Mouse (Mus musculus): ENCODE measurements around the gene Senp6.

Senp6 gene

DNA sequence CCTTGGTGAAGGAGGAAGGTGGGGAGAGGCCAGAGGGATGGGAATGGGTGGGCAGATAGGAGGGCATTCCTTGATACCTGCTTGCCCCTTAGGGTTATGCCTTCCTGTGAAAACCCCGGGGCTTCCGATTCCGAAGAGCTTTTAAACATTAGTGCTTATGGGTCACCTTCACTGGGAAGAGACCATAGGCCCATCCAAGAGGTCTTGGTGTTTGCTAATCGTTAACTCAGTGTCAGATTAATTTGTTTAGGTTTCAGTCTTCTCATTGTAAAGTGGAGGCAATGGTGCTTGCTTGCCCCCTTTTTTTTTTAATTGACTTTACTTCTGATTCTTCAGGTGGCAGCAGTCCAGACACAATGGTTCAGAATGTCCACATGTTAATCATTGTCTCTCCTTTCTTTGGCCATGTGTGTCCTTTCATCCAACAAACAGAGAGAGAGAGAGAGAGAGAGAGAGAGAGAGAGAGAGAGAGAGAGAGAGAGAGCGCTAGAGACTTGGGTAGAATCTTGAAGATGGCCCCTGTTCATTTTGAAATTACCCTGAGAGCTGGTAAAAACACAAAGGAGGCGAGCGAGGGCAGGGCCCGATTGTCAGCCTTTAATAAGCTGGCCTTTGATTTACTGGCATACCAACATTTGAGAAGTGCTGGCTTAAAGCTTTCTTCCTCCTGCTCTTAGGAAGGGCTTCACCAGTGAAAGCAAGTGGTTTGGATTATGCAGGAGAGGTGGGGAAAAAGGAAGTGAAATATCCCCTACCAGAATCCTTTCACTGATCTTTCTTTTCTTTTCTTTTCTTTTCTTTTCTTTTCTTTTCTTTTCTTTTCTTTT is 105.9 kb downstream of the Senp6 start:
- ATAC-seq (ENCODE audit: low TSS enrichment), result no peak

DNA sequence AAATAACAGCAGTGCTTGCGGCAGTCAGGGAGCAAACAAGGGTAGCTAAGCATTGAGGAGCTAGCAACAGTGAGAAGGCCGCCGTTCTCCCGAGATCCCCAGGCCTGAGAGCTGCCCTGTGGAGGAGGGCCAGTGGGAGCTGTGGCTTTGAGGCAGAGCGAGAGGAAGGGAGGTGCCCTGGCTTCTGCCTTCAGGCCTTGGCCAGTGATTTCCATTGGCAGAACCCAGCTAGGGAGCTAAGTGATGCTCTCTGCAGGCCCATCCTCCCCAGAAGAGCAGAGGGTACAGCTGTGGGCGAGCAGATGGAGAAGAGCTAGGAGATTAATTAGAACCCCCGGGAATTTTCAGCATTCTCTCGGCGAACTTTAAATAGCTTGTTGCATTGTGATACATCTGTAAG is 106.9 kb downstream of the Senp6 start:
- peak; percentile 84 for ATAC-seq (ENCODE audit: low TSS enrichment)

DNA sequence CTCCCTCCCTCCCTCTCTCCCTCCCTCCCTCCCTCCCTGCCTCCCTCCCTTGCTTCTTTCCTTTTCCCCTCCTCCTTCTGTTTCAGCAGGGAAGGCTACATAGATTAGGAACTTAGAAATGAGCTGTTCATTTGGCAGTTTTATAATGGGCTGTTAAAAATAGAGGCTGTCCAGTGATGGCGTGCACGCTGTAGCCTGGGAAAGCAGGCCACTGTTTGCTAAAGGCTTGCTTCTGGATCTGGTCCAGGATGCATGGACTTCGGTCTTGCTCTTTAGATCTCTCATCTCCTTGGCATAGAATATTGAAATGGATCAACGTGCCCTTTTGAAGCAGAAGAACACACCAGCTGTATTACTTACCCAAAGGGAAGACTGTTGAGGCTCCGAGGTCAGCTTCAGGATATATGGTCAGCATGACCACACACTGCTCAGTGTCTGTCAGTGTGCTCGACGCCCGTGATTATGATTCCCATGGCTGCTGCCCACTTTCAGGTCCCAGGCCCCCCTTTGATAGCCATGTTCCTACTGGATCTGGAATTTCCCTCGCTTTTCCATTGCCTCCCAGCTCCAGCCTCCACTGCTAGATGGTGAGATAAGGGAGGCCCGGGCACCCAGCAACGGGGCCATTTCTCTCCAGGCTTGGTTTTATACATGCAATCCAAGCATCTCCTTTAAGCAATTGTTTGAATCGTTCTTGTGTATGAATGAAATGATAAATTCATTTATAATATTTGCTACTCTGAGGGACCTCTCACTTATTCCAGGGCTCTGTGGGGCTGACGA is 110.2 kb downstream of the Senp6 start:
- ATAC-seq (ENCODE audit: low TSS enrichment), result peak; percentile 31

DNA sequence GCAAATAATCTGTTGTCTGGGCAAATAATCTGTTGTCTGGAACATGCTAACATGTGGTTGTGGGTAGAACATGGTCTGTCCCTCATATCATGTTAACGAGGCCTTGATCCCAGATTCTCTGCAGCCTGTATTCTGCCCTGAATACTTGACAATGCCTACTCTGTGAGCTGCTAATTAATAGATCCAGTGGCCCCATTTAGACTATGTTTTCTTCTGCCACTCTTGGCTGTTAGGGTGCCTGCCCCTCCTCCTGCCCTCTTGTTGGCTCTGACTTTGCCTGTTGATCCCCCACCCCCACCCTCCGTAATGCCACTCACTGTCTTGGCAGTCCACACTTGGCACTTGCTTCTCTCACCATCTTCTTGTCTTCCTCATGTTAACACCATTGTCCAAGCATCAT is 112.0 kb downstream of the Senp6 start:
- peak; percentile 50; the same call in 1 of the 2 replicates for ATAC-seq (ENCODE audit: low TSS enrichment)

DNA sequence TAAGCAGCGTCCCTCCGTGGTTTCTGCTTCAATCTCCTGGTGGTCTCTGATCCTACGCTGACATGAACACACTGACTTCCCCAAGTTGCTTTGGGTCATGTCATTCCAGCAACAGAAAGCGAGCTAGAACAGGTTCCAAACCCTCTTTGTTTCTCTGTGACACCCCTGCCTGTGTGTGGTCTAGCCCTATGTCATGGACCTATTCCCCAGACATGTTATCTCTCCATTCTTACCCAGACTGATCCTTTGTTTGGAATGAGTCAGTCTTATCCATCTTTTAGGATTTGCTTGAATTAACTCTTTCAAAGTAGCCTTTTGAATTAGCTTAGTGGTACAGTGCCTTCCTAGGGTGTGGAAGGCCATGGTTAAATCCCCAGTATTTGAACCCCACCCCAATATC is 113.0 kb downstream of the Senp6 start:
- ATAC-seq (ENCODE audit: low TSS enrichment), result no peak

DNA sequence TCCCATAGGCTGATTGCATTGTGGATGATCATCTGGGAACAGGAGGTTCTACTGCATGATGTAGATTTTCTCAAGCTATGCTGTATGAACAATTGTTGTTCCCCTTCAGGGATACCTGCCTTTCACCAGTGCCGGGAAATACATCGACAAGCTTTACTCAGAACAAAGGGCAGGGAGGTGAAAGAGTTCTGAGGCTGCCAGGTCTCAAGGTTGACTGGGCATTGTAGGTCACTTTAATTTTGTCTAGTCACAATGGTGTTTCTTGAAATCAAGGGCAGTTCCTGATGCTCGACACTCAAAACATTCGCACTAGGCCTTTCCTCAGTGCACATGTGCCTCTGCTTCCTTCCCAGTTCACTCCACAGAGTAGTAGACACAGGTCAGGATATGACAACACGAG is 114.1 kb downstream of the Senp6 start:
- ATAC-seq (ENCODE audit: low TSS enrichment), result no peak

DNA sequence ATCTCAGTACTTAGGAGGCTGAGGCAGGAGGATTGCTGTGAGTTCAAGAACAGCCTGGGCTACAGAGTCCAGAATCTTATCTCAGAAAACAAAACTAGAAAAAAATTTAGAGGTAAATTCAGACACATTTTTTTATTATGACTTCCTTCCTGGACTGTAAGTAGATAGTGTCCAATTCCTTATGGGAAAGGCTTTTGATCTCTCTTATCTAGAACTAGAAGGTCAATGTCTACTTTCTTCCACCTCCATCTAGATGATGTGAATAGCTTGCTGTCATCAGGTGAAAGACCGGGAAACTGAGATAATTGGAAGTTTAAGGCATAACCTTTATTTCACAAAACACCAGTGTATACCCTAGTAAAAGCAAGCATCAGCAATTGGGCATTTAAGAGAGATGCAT is 115.0 kb downstream of the Senp6 start:
- ATAC-seq (ENCODE audit: low TSS enrichment), result no peak

DNA sequence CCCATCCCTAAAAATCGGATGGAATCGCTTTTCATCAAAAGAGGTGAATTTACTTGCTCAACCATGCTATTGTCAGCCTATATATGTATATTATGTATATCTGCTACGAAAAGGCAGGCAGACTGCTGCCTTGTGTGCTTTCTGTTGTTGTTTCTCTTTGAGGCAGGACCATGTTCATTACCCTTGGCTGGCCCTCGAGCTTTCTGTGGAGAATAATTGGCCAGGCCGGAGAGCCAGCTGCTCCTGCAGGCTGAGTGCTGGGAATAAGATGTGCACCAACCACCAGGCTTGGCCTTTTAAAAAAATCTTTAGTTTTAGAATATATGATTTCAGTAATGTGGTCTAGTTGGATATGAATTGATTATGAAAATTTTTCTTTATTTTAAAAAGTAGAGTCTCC is 117.4 kb downstream of the Senp6 start:
- ATAC-seq (ENCODE audit: low TSS enrichment), result no peak

DNA sequence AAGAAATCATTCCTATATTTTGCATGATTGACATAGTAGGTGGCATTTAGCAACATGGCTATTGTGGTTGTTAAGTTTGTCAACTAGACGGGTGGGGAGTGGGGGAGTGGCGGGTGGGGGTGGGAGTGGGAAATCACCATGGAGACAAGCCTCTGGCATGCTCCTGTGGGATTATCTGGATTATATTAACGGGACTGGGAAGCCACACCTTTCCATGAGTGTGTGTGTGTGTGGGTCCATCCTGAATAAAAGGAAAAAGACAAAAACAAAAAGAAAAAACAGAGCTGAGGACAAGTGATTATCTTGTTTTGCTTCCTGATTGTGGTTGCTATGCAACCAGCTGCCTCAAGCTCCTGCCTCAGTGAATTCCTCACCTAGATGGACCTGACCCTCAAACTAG is 119.0 kb downstream of the Senp6 start:
- no peak for ATAC-seq (ENCODE audit: low TSS enrichment)

DNA sequence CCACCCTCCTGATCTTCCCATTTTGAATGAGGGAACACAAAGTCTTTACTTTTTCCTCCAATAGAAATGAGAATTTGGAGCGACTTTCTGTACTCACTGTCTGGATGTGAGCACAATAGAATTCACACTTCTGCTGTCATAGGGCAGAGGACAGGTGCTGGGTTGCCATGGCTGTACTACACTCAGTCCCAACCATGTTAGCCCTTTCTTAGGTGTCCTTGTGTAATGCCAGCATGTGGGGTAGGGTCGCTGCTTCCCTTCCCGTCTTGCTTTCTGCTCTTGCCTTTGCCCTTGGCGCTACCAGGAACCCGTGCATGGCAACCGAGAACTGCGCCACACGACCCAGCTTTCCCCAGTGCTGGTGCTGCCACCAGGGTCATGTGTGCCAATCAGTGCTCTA is 120.0 kb downstream of the Senp6 start:
- no peak for ATAC-seq (ENCODE audit: low TSS enrichment)

DNA sequence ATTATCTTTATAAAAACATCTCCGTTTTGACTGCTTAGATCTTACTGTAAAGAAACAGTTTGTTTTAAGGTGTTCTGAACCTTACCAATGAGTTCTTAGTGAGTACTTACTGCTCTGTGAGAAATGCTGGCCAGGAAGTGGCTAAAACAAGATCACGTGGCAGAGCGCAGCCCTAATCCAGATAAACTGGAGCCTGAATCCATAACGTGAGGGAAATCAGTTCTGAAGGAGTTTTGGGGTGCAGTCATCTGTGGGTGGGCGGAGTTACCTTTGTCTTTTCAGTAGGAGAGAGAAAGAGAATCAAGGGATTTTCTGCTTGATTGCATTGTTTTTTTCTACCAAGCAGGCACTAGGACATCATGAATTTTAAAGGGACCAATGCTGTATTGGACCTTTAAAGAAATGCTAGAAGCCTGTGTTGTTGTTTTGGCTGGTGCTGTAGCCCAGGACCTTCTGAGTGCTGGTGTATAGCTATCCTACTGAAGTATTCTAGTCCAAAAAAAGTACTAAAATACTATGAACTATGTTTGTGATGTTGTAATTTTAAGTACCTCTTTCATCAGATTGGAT is 121.7 kb downstream of the Senp6 start:
- no peak for ATAC-seq (ENCODE audit: low TSS enrichment)

DNA sequence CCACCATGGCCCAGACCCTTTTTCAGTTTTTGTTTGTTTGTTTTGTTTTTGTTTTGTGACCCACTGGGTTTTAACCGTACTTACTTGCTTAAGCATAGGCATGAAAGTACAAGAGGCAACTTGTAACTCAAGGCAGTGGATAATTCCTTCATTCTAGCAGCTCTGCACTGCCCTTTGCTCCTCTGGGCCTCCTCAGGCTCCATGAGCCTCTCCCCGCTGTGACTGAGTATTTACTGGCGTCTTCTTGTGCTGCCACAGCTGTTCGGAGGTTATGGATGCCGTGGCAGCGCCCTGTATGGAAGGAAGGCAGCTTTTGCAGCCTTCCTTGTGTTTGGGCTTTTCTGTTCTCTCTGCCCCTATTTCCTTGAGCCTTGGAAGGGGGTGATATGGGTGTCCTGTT is 124.5 kb downstream of the Senp6 start:
- no peak for ATAC-seq (ENCODE audit: low TSS enrichment)

DNA sequence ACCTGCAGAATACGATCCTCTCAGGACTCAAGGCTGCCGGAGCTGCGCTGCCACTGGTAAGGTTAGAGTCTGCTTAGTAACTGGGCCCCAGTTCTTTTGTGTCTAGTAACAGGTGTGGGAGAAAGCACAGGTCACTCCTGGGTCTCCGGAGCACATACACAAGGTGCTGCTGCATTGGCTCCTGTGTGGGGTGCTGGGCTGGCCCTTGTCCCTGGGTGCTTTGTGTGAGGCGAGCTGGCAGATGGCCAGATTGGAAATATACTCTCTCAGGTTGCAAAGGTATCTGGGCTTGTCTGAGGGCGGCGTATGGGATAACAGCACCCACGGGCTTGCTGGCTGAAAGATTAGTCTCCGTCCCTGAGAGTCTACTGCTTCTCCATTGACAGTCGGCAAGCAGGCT is 125.6 kb downstream of the Senp6 start:
- no peak for ATAC-seq (ENCODE audit: low TSS enrichment)

DNA sequence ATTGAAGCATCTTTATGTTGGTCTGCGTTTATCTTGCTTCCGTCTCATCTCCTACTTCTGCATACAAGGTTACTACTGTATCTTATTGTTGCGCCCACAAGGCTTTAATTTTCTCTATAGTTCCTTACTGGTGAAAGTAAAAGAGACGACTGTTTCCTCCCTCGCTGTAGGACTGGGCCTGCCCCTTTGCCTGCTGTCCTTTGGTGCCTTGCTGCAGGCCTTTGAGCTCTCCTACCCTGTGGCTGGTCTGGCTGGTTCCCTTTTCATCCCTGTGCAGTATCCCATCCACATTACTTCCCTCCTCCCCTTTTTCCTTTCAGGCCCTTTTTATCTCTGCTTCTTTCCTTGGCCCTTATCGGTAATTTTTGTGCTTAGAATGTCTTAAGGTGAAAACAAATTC is 127.7 kb downstream of the Senp6 start:
- ATAC-seq (ENCODE audit: low TSS enrichment), result no peak
